Mouse (Mus musculus) adrenal gland, postnatal 36 days (tissue): ENCODE measurements around the gene Gm9944. TPM values are rescaled to one million over a fixed set of nuclear protein-coding genes. Genes with fewer than 3 reads are reported as not detected.

Experiments
- DNase-seq, 2 experiments: peaks; one replicate each; pipeline ENCODE4 v3.0.0; 2021; ENCODE audit warnings: mixed read lengths in 1 of 2
- long read RNA-seq, 2 experiments: library from polyadenylated mRNA; stranded (forward); transcript quantifications; one replicate each; pipeline ENCODE4 v2.0.0; 2021; ENCODE audit warnings: borderline sequencing depth in 2 of 2
- total RNA-seq, 2 experiments: library from RNA; stranded (reverse); gene quantifications; 2 replicates each; pipeline ENCODE4 v1.2.3; 2021

Gene Gm9944
- total RNA-seq, result not detected
- long read RNA-seq, experiment 1, result 0 reads
- long read RNA-seq, experiment 2, result 0 reads

GRCm38 (mm10) chr4:144453217-144453616 lies at the start of gene Gm9944:
TSS of gene Gm9944 (minus strand) at chr4:144453317.
- DNase-seq, result no peak

GRCm38 (mm10) chr4:144493331-144493730 lies 40.2 kb upstream of the Gm9944 start:
- DNase-seq, result no peak

GRCm38 (mm10) chr4:144468091-144468490 lies 15.0 kb upstream of the Gm9944 start:
- no peak for DNase-seq

GRCm38 (mm10) chr4:144465206-144465605 lies 12.1 kb upstream of the Gm9944 start:
- no peak for DNase-seq

GRCm38 (mm10) chr4:144463656-144464055 lies 10.5 kb upstream of the Gm9944 start, which contains the start of gene Aadacl3:
TSS of gene Aadacl3 (minus strand) at chr4:144463756.
- no peak for DNase-seq

- DNase-seq, result no peak
Measured at GRCm38 (mm10) chr4:144448546-144448945, 4.6 kb downstream of the Gm9944 start.

- no peak for DNase-seq
Measured at GRCm38 (mm10) chr4:144441582-144441981, 11.5 kb downstream of the Gm9944 start.

- DNase-seq, result no peak
Measured at GRCm38 (mm10) chr4:144441095-144441494, 12.0 kb downstream of the Gm9944 start.

- no peak for DNase-seq
Measured at GRCm38 (mm10) chr4:144438672-144439071, 14.4 kb downstream of the Gm9944 start, which contains the start of gene 1700012P22Rik. TSS of gene 1700012P22Rik (minus strand) at chr4:144438772.

GRCm38 (mm10) chr4:144433216-144433615 lies 19.9 kb downstream of the Gm9944 start:
- no peak for DNase-seq

GRCm38 (mm10) chr4:144430723-144431122 lies 22.4 kb downstream of the Gm9944 start:
- DNase-seq, result no peak

GRCm38 (mm10) chr4:144428868-144429267 lies 24.2 kb downstream of the Gm9944 start:
- peak; percentile 7 to 22 for DNase-seq

GRCm38 (mm10) chr4:144424590-144424989 lies 28.5 kb downstream of the Gm9944 start:
- no peak for DNase-seq

- no peak for DNase-seq
Measured at GRCm38 (mm10) chr4:144420644-144421043, 32.5 kb downstream of the Gm9944 start.

- DNase-seq, result no peak
Measured at GRCm38 (mm10) chr4:144408290-144408689, 44.8 kb downstream of the Gm9944 start, which contains the start of gene Pramef12. TSS of gene Pramef12 (minus strand) at chr4:144408464.

GRCm38 (mm10) chr4:144406261-144406660 lies 46.9 kb downstream of the Gm9944 start:
- no peak for DNase-seq

GRCm38 (mm10) chr4:144404456-144405086 lies 48.5 kb downstream of the Gm9944 start:
- peak in 1 of 2 experiments; percentile 2 for DNase-seq

Other genes starting within 250 kb of the Gm9944 start
- not detected for gene C87977, start 240.0 kb downstream of the Gm9944 start, total RNA-seq
- not detected for gene Pramel5, start 172.8 kb downstream of the Gm9944 start, total RNA-seq
- gene Gm13128, start 123.1 kb downstream of the Gm9944 start, total RNA-seq, result not detected
- gene Gm13119, start 95.4 kb downstream of the Gm9944 start, total RNA-seq, result not detected
- not detected for gene Pramef20, start 75.4 kb downstream of the Gm9944 start, total RNA-seq
- not detected for gene Pramef12, start 44.9 kb downstream of the Gm9944 start, total RNA-seq
- not detected for gene 1700012P22Rik, start 14.5 kb downstream of the Gm9944 start, total RNA-seq
- gene Aadacl3, start 10.4 kb upstream of the Gm9944 start, total RNA-seq, result not detected
- not detected for gene 9430007A20Rik, start 66.5 kb upstream of the Gm9944 start, total RNA-seq
- not detected for gene Gm13124, start 111.8 kb upstream of the Gm9944 start, total RNA-seq
- not detected for gene Aadacl4, start 160.4 kb upstream of the Gm9944 start, total RNA-seq
- not detected for gene Gm436, start 233.1 kb upstream of the Gm9944 start, total RNA-seq